Mouse (Mus musculus) frontal cortex, adult 2 months (tissue): ENCODE measurements at regions not wholly inside any gene's neighbourhood (a gene's known extent, or its start where the extent isn't known, plus 50 kb on each side); places are given as distances from the start of the nearest gene placed in this dataset.
A peak's percentile ranks its signal among the peaks of the same experiment; 100 is the strongest.

Source experiments
- DNase-seq, 2 experiments: peaks; one replicate each; pipeline ENCODE4 v3.0.0; 2022; ENCODE audit warnings: low spot score in 1 of 2; ENCODE audit errors: extremely low spot score in 1 of 2

- DNase-seq, result peak; percentile 15 to 46
These were observed 372.1 kb upstream of the Man1a start for GRCm38 (mm10) chr10:54448352-54449043.

GRCm38 (mm10) chr10:54403223-54403926, 327.0 kb upstream of the Man1a start:
- DNase-seq, result no peak

DNA sequence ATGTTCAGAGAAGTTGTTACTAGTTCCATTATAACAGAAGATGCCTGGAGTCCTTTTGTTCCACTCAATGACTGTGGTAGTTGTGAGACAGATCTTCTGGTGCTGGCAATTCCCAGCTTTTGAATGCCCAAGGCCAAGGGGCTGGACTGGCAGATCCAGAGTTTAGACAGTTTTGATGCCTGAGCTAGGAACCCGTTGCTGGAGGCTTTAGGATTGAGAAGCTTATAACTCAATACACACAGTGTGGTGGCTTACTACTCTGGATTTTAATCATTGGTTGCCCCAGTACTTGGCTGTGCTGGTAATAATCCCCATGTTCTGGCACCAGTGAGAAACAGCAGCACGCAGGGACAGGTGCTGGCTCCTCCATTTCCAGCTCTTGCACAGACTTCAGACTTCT, 307.3 kb upstream of the Man1a start:
- no peak for DNase-seq

- peak; percentile 28 to 50 for DNase-seq
These were observed 305.1 kb upstream of the Man1a start for GRCm38 (mm10) chr10:54381530-54381929.

DNA sequence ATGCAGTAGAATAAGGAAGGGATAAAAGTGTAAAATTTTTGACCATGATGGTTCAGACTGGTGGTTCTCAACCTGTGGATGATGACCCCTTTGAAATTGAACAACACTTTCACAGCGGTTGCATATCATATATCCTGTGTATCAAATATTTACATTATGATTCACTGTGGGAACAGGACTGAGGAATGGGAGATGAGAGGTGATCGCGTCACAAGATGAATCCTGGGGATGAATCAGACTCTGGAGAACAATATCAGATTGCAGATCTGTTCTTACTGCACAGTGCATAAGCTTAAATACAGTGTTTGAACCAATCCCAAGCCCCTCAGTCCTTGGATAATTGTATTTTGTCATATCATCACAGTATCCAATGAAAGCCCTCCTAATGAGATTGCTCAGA, 292.7 kb upstream of the Man1a start:
- DNase-seq, result no peak

- peak in 1 of 2 experiments; percentile 1 for DNase-seq
These were observed 288.9 kb upstream of the Man1a start for GRCm38 (mm10) chr10:54365315-54365714.

DNA sequence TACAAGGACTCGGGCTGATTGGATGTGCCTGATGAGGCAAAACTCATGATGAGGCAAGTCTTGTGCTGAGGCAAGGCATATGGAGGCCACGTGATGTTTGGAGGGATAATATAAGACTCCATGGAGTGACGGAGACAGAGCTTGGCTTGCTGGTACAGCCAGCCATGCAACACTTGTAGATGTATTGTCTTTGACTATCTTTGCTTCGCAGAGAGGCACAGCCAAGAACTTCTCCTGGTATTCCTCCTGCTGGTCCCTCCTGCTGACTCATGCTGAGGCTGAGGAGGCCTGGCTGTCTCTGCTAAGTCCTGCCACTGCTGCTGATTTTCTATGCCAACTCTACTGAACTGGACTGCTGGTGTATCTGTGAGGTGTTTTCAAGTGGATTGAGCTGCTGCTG, 260.8 kb upstream of the Man1a start:
- no peak for DNase-seq
